Comparison of ENCODE assay signal across 8 mouse cellular contexts in genomic region chr17:15375224-15375623, GRCm38 (mm10). TPM values are rescaled to one million over a fixed set of nuclear protein-coding genes. Genes with fewer than 3 reads are reported as not detected.
DNase-seq lines count a peak whose midpoint lies in the region; ATAC-seq and TF ChIP-seq lines count a peak whose summit lies in the region.

No protein-coding gene starts in this region.

- peaks cover 5% of the 10 kb centered on the region for H3K27me3 ChIP-seq in C2C12 (ENCODE audit: control insufficient read depth, insufficient read depth, insufficient read length)
- no peaks in the 10 kb centered on the region for H3K27me3 ChIP-seq in forebrain, embryonic 15.5 days
- H3K27me3 ChIP-seq in liver, embryonic 13.5 days: peaks cover 93% of the 10 kb centered on the region

- DNase-seq in gastrocnemius, adult 2 months: peak; percentile 32
- DNase-seq in gastrocnemius, postnatal 25 days: no peak
- no peak for DNase-seq in liver, embryonic 13.5 days
- no peak for DNase-seq in adrenal gland, postnatal 4 days (ENCODE audit: low spot score in 2 of 2)
- DNase-seq in yolk sac, embryonic 10.5 days (ENCODE audit: low spot score): no peak
- no peak for DNase-seq in urinary bladder, postnatal 4 days (ENCODE audit: low spot score in 2 of 2)

- no peaks in the 10 kb centered on the region for H3K36me3 ChIP-seq in C2C12 (ENCODE audit: control insufficient read depth, insufficient read depth)
- peaks cover 8% of the 10 kb centered on the region for H3K36me3 ChIP-seq in forebrain, embryonic 15.5 days
- no peaks in the 10 kb centered on the region for H3K36me3 ChIP-seq in liver, embryonic 13.5 days

- H3K9ac ChIP-seq in forebrain, embryonic 15.5 days (replicated peaks): peak overlapping the region; percentile 90
- H3K9ac ChIP-seq in liver, embryonic 13.5 days: peak overlapping the region; percentile 42

- no peaks in the 10 kb centered on the region for H3K79me3 ChIP-seq in C2C12 (ENCODE audit: low read depth)

- no peaks in the 10 kb centered on the region for H3K9me3 ChIP-seq in forebrain, embryonic 15.5 days
- no peaks in the 10 kb centered on the region for H3K9me3 ChIP-seq in liver, embryonic 13.5 days (replicated peaks)

- H3K4me1 ChIP-seq in forebrain, embryonic 15.5 days: peaks cover 79% of the 10 kb centered on the region
- peaks cover 27% of the 10 kb centered on the region; the same call in 1 of the 2 replicates for H3K4me1 ChIP-seq in liver, embryonic 13.5 days (replicated peaks)

- peak overlapping the region; percentile 88 for H3K27ac ChIP-seq in gastrocnemius, adult 2 months
- H3K27ac ChIP-seq in forebrain, embryonic 15.5 days (replicated peaks): peak overlapping the region; percentile 96
- no peak overlapping the region for H3K27ac ChIP-seq in liver, embryonic 13.5 days

- no peaks in the 10 kb centered on the region for H3K79me2 ChIP-seq in C2C12 (ENCODE audit: control insufficient read depth, insufficient read depth)

- peak overlapping the region; percentile 72 for H3ac ChIP-seq in C2C12 (ENCODE audit: control insufficient read depth, insufficient read length, low read depth)

- TF ChIP-seq CTCF in gastrocnemius, adult 2 months (IDR thresholded peaks at IDR 0.05): no peak
- TF ChIP-seq CTCF in C2C12 (IDR thresholded peaks at IDR 0.05; ENCODE audit: control insufficient read depth, insufficient read depth, insufficient read length): no peak

- H3K4me3 ChIP-seq in gastrocnemius, adult 2 months: peak overlapping the region; percentile 85
- peak overlapping the region; percentile 26 for H3K4me3 ChIP-seq in C2C12 (ENCODE audit: insufficient read depth, poor library complexity, severe bottlenecking)
- peak overlapping the region; percentile 91 for H3K4me3 ChIP-seq in forebrain, embryonic 15.5 days
- peak overlapping the region; percentile 57 for H3K4me3 ChIP-seq in liver, embryonic 13.5 days (replicated peaks)

- under 1% methylated on average over 18 of the region's 18 CpGs for WGBS in forebrain, embryonic 15.5 days
- under 1% methylated on average over 18 of the region's 18 CpGs for WGBS in liver, embryonic 13.5 days (ENCODE audit: insufficient replicate concordance)

- no peak for ATAC-seq in forebrain, embryonic 15.5 days (replicated peaks)
- ATAC-seq in liver, embryonic 13.5 days (ENCODE audit: low read depth): no peak

- peak overlapping the region; percentile 66 for H3K4me2 ChIP-seq in forebrain, embryonic 15.5 days (replicated peaks)
- peak overlapping the region; percentile 70 for H3K4me2 ChIP-seq in liver, embryonic 13.5 days

- intact Hi-C loops in gastrocnemius, adult 2 months (cut with DNase I): loop anchor here (5.0 kb wide), 1 partner anchor 88 kb away; no protein-coding TSS in a partner anchor

TF ChIP-seq in C2C12, 6 proteins besides CTCF, POLR2A, EP300 and RAD21:
- TF ChIP-seq MAX (IDR thresholded peaks at IDR 0.05): no peak
- TF ChIP-seq MYOD1 (IDR thresholded peaks at IDR 0.05; ENCODE audit: control insufficient read depth, insufficient read length, low read depth): no peak
- no peak for TF ChIP-seq CEBPB (IDR thresholded peaks at IDR 0.05; ENCODE audit: low read depth)
- TF ChIP-seq MYOG (IDR thresholded peaks at IDR 0.05; ENCODE audit: control insufficient read depth, extremely low read depth, insufficient read length): no peak
- TF ChIP-seq FOSL1 (IDR thresholded peaks at IDR 0.05; ENCODE audit: insufficient read depth, low read length, poor library complexity, severe bottlenecking): no peak
- no peak for TF ChIP-seq USF1 (IDR thresholded peaks at IDR 0.05; ENCODE audit: low read depth)
TF ChIP-seq in C2C12: peak in this region for 0.

RNA-seq across cellular contexts. Expression of gene Dll1, which starts 1.4 kb away (rescaled TPM):
- total RNA-seq in gastrocnemius, adult 2 months (2021): 1 to 10 TPM; 3.0 to 4.1 TPM
- total RNA-seq in gastrocnemius, postnatal 25 days (2021): 1 to 10 TPM; 3.4 to 3.8 TPM
- polyA plus RNA-seq in C2C12 (2012; fragmentation: generic; extraction: Trizol): 2.2 TPM
- 34.6 and 35.9 TPM in 2 replicates for polyA plus RNA-seq in forebrain, embryonic 15.5 days (2015; fragmentation: Nextera tagmentation; extraction: Ambion mirVana)
- 1.1 and 1.3 TPM in 2 replicates for polyA plus RNA-seq in liver, embryonic 13.5 days (2015; fragmentation: Nextera tagmentation; extraction: Ambion mirVana)
- total RNA-seq in adrenal gland, postnatal 4 days (2021): 10 to 100 TPM in 1 of 2 experiments, 1 to 10 TPM in 1; 6.6 to 15.7 TPM

RNA-seq across cellular contexts. Expression of gene Fam120b, which starts 20.8 kb away (rescaled TPM):
- 10 to 100 TPM; 10.9 to 12.8 TPM for total RNA-seq in gastrocnemius, adult 2 months (2021)
- 10 to 100 TPM in 1 of 2 experiments, 1 to 10 TPM in 1; 8.6 to 10.3 TPM for total RNA-seq in gastrocnemius, postnatal 25 days (2021)
- polyA plus RNA-seq in C2C12 (2012; fragmentation: generic; extraction: Trizol): 7.4 TPM
- polyA plus RNA-seq in forebrain, embryonic 15.5 days (2015; fragmentation: Nextera tagmentation; extraction: Ambion mirVana): 47.8 and 48.6 TPM in 2 replicates
- 6.3 and 7.3 TPM in 2 replicates for polyA plus RNA-seq in liver, embryonic 13.5 days (2015; fragmentation: Nextera tagmentation; extraction: Ambion mirVana)
- total RNA-seq in adrenal gland, postnatal 4 days (2021): 10 to 100 TPM; 19.2 to 23.6 TPM

Comparison
In these comparisons a context has a peak if more than half of its experiments do, and no peak if none do; other contexts are left out.
1. H3K4me3 ChIP-seq: peak in every context shown above with its lines; median percentile 91 in forebrain, embryonic 15.5 days; 85 in gastrocnemius, adult 2 months; 57 in liver, embryonic 13.5 days; 26 in C2C12.